Mouse (Mus musculus) MEL (cell line): ENCODE measurements at regions not wholly inside any gene's neighbourhood (a gene's known extent, or its start where the extent isn't known, plus 50 kb on each side); places are given as distances from the start of the nearest gene placed in this dataset.

Source experiments
- NRF1 ChIP-seq: IDR thresholded peaks from 2 replicates; pipeline ENCODE4 v1.6.1; 2014; ENCODE audit warnings: low read depth, mild to moderate bottlenecking, inconsistent platforms, low read length, improper control_type of control experiment, moderate library complexity; ENCODE audit not compliant: poor library complexity, insufficient read depth, severe bottlenecking
- USF1 ChIP-seq: IDR thresholded peaks from 2 replicates; pipeline ENCODE4 v1.6.1; 2014; ENCODE audit warnings: low read depth, mild to moderate bottlenecking, inconsistent platforms, low read length, improper control_type of control experiment, moderate library complexity

GRCm38 (mm10) chr13:90643109-90643508 is 262.0 kb downstream of the Atp6ap1l start:
- TF ChIP-seq NRF1 = no peak
- TF ChIP-seq USF1 = no peak
